In the genomic region with DNA sequence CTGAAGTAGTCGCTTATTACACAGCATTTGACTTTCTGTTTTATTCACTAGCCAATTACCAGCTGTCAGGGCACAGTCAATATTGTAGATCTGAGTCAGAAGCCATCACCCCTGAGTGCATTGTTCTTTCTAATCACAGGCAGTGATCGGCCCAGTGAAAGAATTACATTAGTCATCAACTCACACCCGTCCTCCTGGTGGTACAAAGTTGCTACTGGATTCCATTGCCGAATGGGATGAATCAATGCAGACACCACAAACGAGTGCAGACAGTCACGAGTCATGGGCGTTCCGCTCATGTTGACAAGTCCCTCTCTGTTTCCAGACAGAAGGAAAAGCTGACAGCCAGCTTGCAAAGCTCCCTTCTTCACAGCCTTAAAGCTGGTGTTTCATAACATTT, we compare ENCODE assay signal across 13 mouse cellular contexts. TPM values are rescaled to one million over a fixed set of nuclear protein-coding genes. Genes with fewer than 3 reads are reported as not detected.
DNase-seq lines count a peak whose midpoint lies in the region; ATAC-seq and TF ChIP-seq lines count a peak whose summit lies in the region.
"Had no signal": no experiment of that assay in that cellular context is flagged by ENCODE, and none has a peak within 500 bp of the region (broad histone marks: within the 10 kb centered on the region; RNA-seq: fewer than 3 reads in every experiment).

No protein-coding gene starts in this region.

- no peak for DNase-seq in kidney, postnatal 0 days (ENCODE audit: low spot score)
- DNase-seq in ES-E14 (ENCODE audit: low read depth, low spot score) = no peak
- peak; percentile 18 to 45 for DNase-seq in layer of hippocampus, adult 8-10 months (ENCODE audit: low spot score in 2 of 2)
- DNase-seq in thymus, adult 2 months = no peak
- no peak for DNase-seq in adrenal gland, adult 18-20 months (ENCODE audit: low spot score in 2 of 2)
- DNase-seq: cerebellum, adult 11-12 months; lung, postnatal 4 days; right cerebral cortex, postnatal 4 days had no signal

- H3K4me2 ChIP-seq in kidney, postnatal 0 days (ENCODE audit: low read length) = no peak overlapping the region
- no peak overlapping the region for H3K4me2 ChIP-seq in kidney, embryonic 16.5 days (replicated peaks; ENCODE audit: low read depth, low read length)
- H3K4me2 ChIP-seq: limb, embryonic 13.5 days; neural tube, embryonic 12.5 days had no signal

- H3ac ChIP-seq in C2C12 (ENCODE audit: control insufficient read depth, insufficient read length, low read depth) = no peak overlapping the region

- H3K9me3 ChIP-seq in kidney, postnatal 0 days (replicated peaks; ENCODE audit: low read length) = no peaks in the 10 kb centered on the region
- H3K9me3 ChIP-seq in kidney, embryonic 16.5 days (ENCODE audit: low read length) = no peaks in the 10 kb centered on the region
- H3K9me3 ChIP-seq in ES-E14 (ENCODE audit: control insufficient read depth, insufficient read depth, low read depth, low read length) = no peaks in the 10 kb centered on the region
- H3K9me3 ChIP-seq: limb, embryonic 13.5 days; neural tube, embryonic 12.5 days had no signal

- no peak for TF ChIP-seq POLR2A in thymus, adult 2 months (IDR thresholded peaks at IDR 0.05; ENCODE audit: control insufficient read depth, extremely low read depth, insufficient read depth, low read length, poor library complexity)

- peak; percentile 26; the same call in 1 of the 2 replicates for TF ChIP-seq CTCF in kidney, postnatal 0 days (IDR thresholded peaks at IDR 0.05; ENCODE audit: low read depth)
- TF ChIP-seq CTCF in C2C12 (IDR thresholded peaks at IDR 0.05; ENCODE audit: control insufficient read depth, insufficient read depth, insufficient read length) = no peak
- TF ChIP-seq CTCF in thymus, adult 2 months (IDR thresholded peaks at IDR 0.05; ENCODE audit: borderline replicate concordance, control insufficient read depth, extremely low read depth, insufficient read depth, low read length, poor library complexity) = no peak

- peaks cover 14% of the 10 kb centered on the region; the same call in 1 of the 2 replicates for H3K36me3 ChIP-seq in kidney, postnatal 0 days (ENCODE audit: insufficient read depth, low read length)
- H3K36me3 ChIP-seq in kidney, embryonic 16.5 days (ENCODE audit: insufficient read depth, low read length) = peaks cover 15% of the 10 kb centered on the region
- H3K36me3 ChIP-seq in C2C12 (ENCODE audit: control insufficient read depth, insufficient read depth) (peaks cover 8% of the 10 kb centered on the region), ES-E14 (ENCODE audit: control insufficient read depth, insufficient read depth, low read length, poor library complexity, severe bottlenecking) (no peaks in the 10 kb centered on the region)
- no peaks in the 10 kb centered on the region for H3K36me3 ChIP-seq in thymus, adult 2 months (ENCODE audit: control insufficient read depth, insufficient read depth, low read length)
- H3K36me3 ChIP-seq: neural tube, embryonic 12.5 days had no signal

- no peaks in the 10 kb centered on the region for H3K79me3 ChIP-seq in C2C12 (ENCODE audit: low read depth)

- ATAC-seq in kidney, postnatal 0 days (replicated peaks; ENCODE audit: low FRiP score, low read depth) = no peak
- ATAC-seq in kidney, embryonic 16.5 days (ENCODE audit: low FRiP score, low TSS enrichment) = no peak
- ATAC-seq: activated CD4-positive, CD25-positive, alpha-beta regulatory T cell, adult 4 months had no signal

- H3K27ac ChIP-seq in kidney, postnatal 0 days = no peak overlapping the region
- H3K27ac ChIP-seq in kidney, embryonic 16.5 days (ENCODE audit: low read length) = no peak overlapping the region
- H3K27ac ChIP-seq in ES-E14 (ENCODE audit: insufficient read depth, low read depth, low read length, poor library complexity, severe bottlenecking) = no peak overlapping the region
- H3K27ac ChIP-seq in thymus, adult 2 months (ENCODE audit: control insufficient read depth, insufficient read depth, low read length) = no peak overlapping the region
- H3K27ac ChIP-seq: limb, embryonic 13.5 days; neural tube, embryonic 12.5 days had no signal

- H3K27me3 ChIP-seq in kidney, postnatal 0 days (ENCODE audit: insufficient read depth, low read length) = no peaks in the 10 kb centered on the region
- no peaks in the 10 kb centered on the region for H3K27me3 ChIP-seq in kidney, embryonic 16.5 days (ENCODE audit: insufficient read depth, low read length)
- H3K27me3 ChIP-seq in C2C12 (ENCODE audit: control insufficient read depth, insufficient read depth, insufficient read length) = no peaks in the 10 kb centered on the region
- no peaks in the 10 kb centered on the region for H3K27me3 ChIP-seq in thymus, adult 2 months (ENCODE audit: control insufficient read depth, insufficient read depth, low read length)
- H3K27me3 ChIP-seq: limb, embryonic 13.5 days; neural tube, embryonic 12.5 days had no signal

- in situ Hi-C loops in ES-E14 (cut with MboI; ENCODE audit: low sequenced_read_pairs in 2 of 2, unreplicated experiment in 2 of 2) = no loop called here

- H3K4me1 ChIP-seq in kidney, postnatal 0 days (replicated peaks; ENCODE audit: insufficient read depth, low read length) = no peaks in the 10 kb centered on the region
- H3K4me1 ChIP-seq in kidney, embryonic 16.5 days (ENCODE audit: insufficient read depth, low read length) = no peaks in the 10 kb centered on the region
- H3K4me1 ChIP-seq in ES-E14 (ENCODE audit: control insufficient read depth in 2 of 2, insufficient read depth in 2 of 2, low read length in 2 of 2, poor library complexity in 1 of 2) = no peaks in the 10 kb centered on the region
- H3K4me1 ChIP-seq in thymus, adult 2 months (replicated peaks; ENCODE audit: control insufficient read depth, insufficient read depth, low read length) = peaks cover 4% of the 10 kb centered on the region; the same call in 1 of the 2 replicates
- H3K4me1 ChIP-seq: limb, embryonic 13.5 days; neural tube, embryonic 12.5 days had no signal

- no peak overlapping the region for H3K9ac ChIP-seq in kidney, postnatal 0 days (ENCODE audit: low read depth, low read length)
- no peak overlapping the region for H3K9ac ChIP-seq in kidney, embryonic 16.5 days (replicated peaks; ENCODE audit: low read length)
- no peak overlapping the region for H3K9ac ChIP-seq in ES-E14 (ENCODE audit: insufficient read depth, low read depth, low read length, poor library complexity, severe bottlenecking)
- H3K9ac ChIP-seq: limb, embryonic 13.5 days; neural tube, embryonic 12.5 days had no signal

- no peak overlapping the region for H3K4me3 ChIP-seq in kidney, postnatal 0 days (replicated peaks; ENCODE audit: low read depth, low read length)
- no peak overlapping the region for H3K4me3 ChIP-seq in kidney, embryonic 16.5 days (ENCODE audit: low read length)
- H3K4me3 ChIP-seq in C2C12 (ENCODE audit: insufficient read depth, poor library complexity, severe bottlenecking) (no peak overlapping the region), ES-E14 (ENCODE audit: insufficient read depth in 1 of 2, low read depth in 1 of 2, low read length in 2 of 2, poor library complexity in 1 of 2, severe bottlenecking in 1 of 2) (no peak overlapping the region)
- H3K4me3 ChIP-seq in thymus, adult 2 months (ENCODE audit: control insufficient read depth, insufficient read depth, low read length) = no peak overlapping the region
- H3K4me3 ChIP-seq: limb, embryonic 13.5 days; neural tube, embryonic 12.5 days had no signal

- 74% methylated on average over 8 of the region's 8 CpGs for WGBS in kidney, postnatal 0 days
- 74% methylated on average over 8 of the region's 8 CpGs for WGBS in kidney, embryonic 16.5 days
- 88% methylated on average over 8 of the region's 8 CpGs for WGBS in thymus, adult 2 months

- H3K79me2 ChIP-seq in C2C12 (ENCODE audit: control insufficient read depth, insufficient read depth) = no peaks in the 10 kb centered on the region

TF ChIP-seq in C2C12, 6 proteins besides CTCF, POLR2A, EP300 and RAD21:
- TF ChIP-seq USF1 (IDR thresholded peaks at IDR 0.05; ENCODE audit: low read depth) (peak; percentile 43), FOSL1 (IDR thresholded peaks at IDR 0.05; ENCODE audit: insufficient read depth, low read length, poor library complexity, severe bottlenecking) (no peak), MYOD1 (IDR thresholded peaks at IDR 0.05; ENCODE audit: control insufficient read depth, insufficient read length, low read depth) (peak; percentile 57)

TF ChIP-seq in ES-E14, 5 proteins besides CTCF, POLR2A, EP300 and RAD21:
- TF ChIP-seq HCFC1 (IDR thresholded peaks at IDR 0.05; ENCODE audit: borderline replicate concordance, insufficient read depth, low read length) = no peak
- TF ChIP-seq MAFK (IDR thresholded peaks at IDR 0.05; ENCODE audit: insufficient read depth, low read depth, low read length) = peak; percentile 27; the same call in 1 of the 2 replicates

RNA-seq across cellular contexts. Expression of a gene that starts 22.7 kb away (rescaled TPM):
- 28.9 and 32.6 TPM in 2 replicates for polyA plus RNA-seq in kidney, postnatal 0 days (2015; fragmentation: Nextera tagmentation; extraction: Ambion mirVana)
- 42.8 and 44.6 TPM in 2 replicates for polyA plus RNA-seq in kidney, embryonic 16.5 days (2015; fragmentation: Nextera tagmentation; extraction: Ambion mirVana)
- polyA plus RNA-seq in C2C12 (2012; fragmentation: generic; extraction: Trizol) = 14.0 TPM
- total RNA-seq in ES-E14 (2012; rRNA removed) = 3.5 and 6.5 TPM in 2 replicates
- total RNA-seq in layer of hippocampus, adult 8-10 months (2022) = 10 to 100 TPM in 1 of 4 experiments, 1 to 10 TPM in 3; 4.5 to 10.9 (median 6.7) TPM
- polyA plus RNA-seq in thymus, adult 2 months (2012; rRNA removed) = 3.4 and 6.8 TPM in 2 replicates
- 10 to 100 TPM; 23.7 to 23.8 TPM for total RNA-seq in adrenal gland, adult 18-20 months (2021)

RNA-seq across cellular contexts. Expression of a gene that starts 32.6 kb away (rescaled TPM):
- polyA plus RNA-seq in kidney, postnatal 0 days (2015; fragmentation: Nextera tagmentation; extraction: Ambion mirVana) = 0.32 and 0.42 TPM in 2 replicates
- polyA plus RNA-seq in kidney, embryonic 16.5 days (2015; fragmentation: Nextera tagmentation; extraction: Ambion mirVana) = 0.62 and 0.77 TPM in 2 replicates
- polyA plus RNA-seq in C2C12 (2012; fragmentation: generic; extraction: Trizol) = 0.87 TPM
- total RNA-seq in ES-E14 (2012; rRNA removed) = 0.13 and 0.16 TPM in 2 replicates
- 1 to 10 TPM; 1.4 to 2.8 (median 2.1) TPM for total RNA-seq in layer of hippocampus, adult 8-10 months (2022)
- polyA plus RNA-seq in thymus, adult 2 months (2012; rRNA removed) = 1.5 TPM in 2 replicates
- total RNA-seq in adrenal gland, adult 18-20 months (2021) = 1 to 10 TPM in 1 of 2 experiments, under 1 TPM in 1; 0.93 to 2.0 TPM

RNA-seq across cellular contexts. Expression of a gene that starts 59.2 kb away (rescaled TPM):
- polyA plus RNA-seq in kidney, postnatal 0 days (2015; fragmentation: Nextera tagmentation; extraction: Ambion mirVana) = 0.73 and 0.87 TPM in 2 replicates
- 0.58 and 0.62 TPM in 2 replicates for polyA plus RNA-seq in kidney, embryonic 16.5 days (2015; fragmentation: Nextera tagmentation; extraction: Ambion mirVana)
- polyA plus RNA-seq in C2C12 (2012; fragmentation: generic; extraction: Trizol) = 0.01 TPM
- total RNA-seq in ES-E14 (2012; rRNA removed) = not detected in 2 replicates
- total RNA-seq in layer of hippocampus, adult 8-10 months (2022) = 1 to 10 TPM in 2 of 4 experiments, under 1 TPM in 1, not detected in 1; 0.12 to 2.0 (median 1.8) TPM
- 4.4 and 4.7 TPM in 2 replicates for polyA plus RNA-seq in thymus, adult 2 months (2012; rRNA removed)
- 1 to 10 TPM in 1 of 2 experiments, under 1 TPM in 1; 0.61 to 1.1 TPM for total RNA-seq in adrenal gland, adult 18-20 months (2021)

Comparison
In these comparisons a context has a peak if more than half of its experiments do, and no peak if none do; other contexts are left out.
1. DNase-seq: peak in layer of hippocampus, adult 8-10 months (2 of 2); none in kidney, postnatal 0 days (single experiment), ES-E14 (single experiment), thymus, adult 2 months (single experiment) and adrenal gland, adult 18-20 months (0 of 2).